In the genomic region with DNA sequence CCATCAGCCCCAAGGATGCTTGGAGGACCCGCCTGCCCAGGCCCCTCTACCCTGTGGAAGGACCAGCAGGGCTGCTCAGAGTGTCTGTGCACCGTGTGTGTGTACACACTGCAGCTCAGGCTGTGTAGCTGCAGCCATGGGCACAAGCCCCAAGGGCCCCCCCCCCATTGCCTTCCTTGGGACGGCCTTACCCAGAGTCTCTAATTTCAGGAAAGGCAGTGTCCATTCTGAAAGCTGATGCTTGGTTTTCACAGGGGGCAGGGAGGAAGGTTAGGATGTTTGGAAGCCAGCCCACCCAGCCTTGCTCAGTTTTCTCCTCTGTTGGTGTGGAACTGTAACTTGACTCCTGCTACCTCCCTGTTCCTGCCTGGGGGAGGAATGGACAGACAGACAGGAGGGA, we compare ENCODE assay signal across 14 mouse cellular contexts. TPM values are rescaled to one million over a fixed set of nuclear protein-coding genes. Genes with fewer than 3 reads are reported as not detected.
A peak's percentile ranks its signal among the peaks of the same experiment; 100 is the strongest.
DNase-seq lines count a peak whose midpoint lies in the region; ATAC-seq and TF ChIP-seq lines count a peak whose summit lies in the region.
"Had no signal": no experiment of that assay in that cellular context is flagged by ENCODE, and none has a peak within 500 bp of the region (broad histone marks: within the 10 kb centered on the region; RNA-seq: fewer than 3 reads in every experiment).

No protein-coding gene starts in this region.

- peak; percentile 77 for DNase-seq in kidney, postnatal 0 days (ENCODE audit: low spot score)
- no peak for DNase-seq in kidney, adult 8-10 months
- no peak for DNase-seq in thymus, adult 18-20 months
- no peak for DNase-seq in ovary, postnatal 14 days (ENCODE audit: low spot score)
- DNase-seq: adrenal gland, postnatal 36 days; cerebellum, adult 18-20 months; liver had no signal

- no peak overlapping the region; the same call in 1 of the 2 replicates for H3K9ac ChIP-seq in forebrain, embryonic 12.5 days
- H3K9ac ChIP-seq in forebrain, embryonic 15.5 days (replicated peaks), result no peak overlapping the region
- no peak overlapping the region for H3K9ac ChIP-seq in kidney, postnatal 0 days (ENCODE audit: low read depth, low read length)
- H3K9ac ChIP-seq in embryonic facial prominence, embryonic 12.5 days, result no peak overlapping the region
- H3K9ac ChIP-seq in midbrain, embryonic 15.5 days, result peak overlapping the region; percentile 10; the same call in 1 of the 2 replicates

- peaks cover 18% of the 10 kb centered on the region for H3K4me1 ChIP-seq in forebrain, embryonic 12.5 days
- H3K4me1 ChIP-seq in forebrain, embryonic 15.5 days, result peaks cover 13% of the 10 kb centered on the region
- H3K4me1 ChIP-seq in kidney, postnatal 0 days (replicated peaks; ENCODE audit: insufficient read depth, low read length), result no peaks in the 10 kb centered on the region
- peaks cover 15% of the 10 kb centered on the region for H3K4me1 ChIP-seq in embryonic facial prominence, embryonic 12.5 days
- H3K4me1 ChIP-seq in midbrain, embryonic 15.5 days, result peaks cover 19% of the 10 kb centered on the region

- no peak overlapping the region for H3K4me2 ChIP-seq in forebrain, embryonic 12.5 days
- H3K4me2 ChIP-seq in forebrain, embryonic 15.5 days (replicated peaks), result no peak overlapping the region
- H3K4me2 ChIP-seq in kidney, postnatal 0 days (ENCODE audit: low read length), result no peak overlapping the region
- no peak overlapping the region for H3K4me2 ChIP-seq in embryonic facial prominence, embryonic 12.5 days (replicated peaks)
- no peak overlapping the region for H3K4me2 ChIP-seq in midbrain, embryonic 15.5 days

- H3K27me3 ChIP-seq in forebrain, embryonic 12.5 days, result no peaks in the 10 kb centered on the region
- no peaks in the 10 kb centered on the region for H3K27me3 ChIP-seq in forebrain, embryonic 15.5 days
- no peaks in the 10 kb centered on the region for H3K27me3 ChIP-seq in kidney, postnatal 0 days (ENCODE audit: insufficient read depth, low read length)
- H3K27me3 ChIP-seq in embryonic facial prominence, embryonic 12.5 days, result no peaks in the 10 kb centered on the region
- no peaks in the 10 kb centered on the region for H3K27me3 ChIP-seq in midbrain, embryonic 15.5 days (replicated peaks)
- H3K27me3 ChIP-seq: CH12.LX had no signal

- 0 out of 2 replicates have a peak, but pooled peaks have one; percentile 10 for ATAC-seq in forebrain, embryonic 12.5 days (ENCODE audit: low FRiP score)
- ATAC-seq in forebrain, embryonic 15.5 days (replicated peaks), result no peak
- ATAC-seq in kidney, postnatal 0 days (replicated peaks; ENCODE audit: low FRiP score, low read depth), result peak; percentile 45
- 0 out of 2 replicates have a peak, but pooled peaks have one; percentile 47 for ATAC-seq in embryonic facial prominence, embryonic 12.5 days (ENCODE audit: insufficient number of reproducible peaks, insufficient read depth, low FRiP score, low TSS enrichment)
- ATAC-seq in midbrain, embryonic 15.5 days (replicated peaks), result no peak
- ATAC-seq: intestine, postnatal 0 days had no signal

- H3K9me3 ChIP-seq in forebrain, embryonic 12.5 days, result no peaks in the 10 kb centered on the region
- H3K9me3 ChIP-seq in forebrain, embryonic 15.5 days, result no peaks in the 10 kb centered on the region
- H3K9me3 ChIP-seq in kidney, postnatal 0 days (replicated peaks; ENCODE audit: low read length), result no peaks in the 10 kb centered on the region
- no peaks in the 10 kb centered on the region for H3K9me3 ChIP-seq in embryonic facial prominence, embryonic 12.5 days
- H3K9me3 ChIP-seq in midbrain, embryonic 15.5 days, result no peaks in the 10 kb centered on the region

- H3K4me3 ChIP-seq in forebrain, embryonic 12.5 days (replicated peaks), result no peak overlapping the region
- H3K4me3 ChIP-seq in forebrain, embryonic 15.5 days, result no peak overlapping the region
- no peak overlapping the region for H3K4me3 ChIP-seq in kidney, postnatal 0 days (replicated peaks; ENCODE audit: low read depth, low read length)
- H3K4me3 ChIP-seq in embryonic facial prominence, embryonic 12.5 days, result no peak overlapping the region
- H3K4me3 ChIP-seq in midbrain, embryonic 15.5 days, result no peak overlapping the region

- WGBS in forebrain, embryonic 12.5 days, result 80% methylated on average over 3 of the region's 3 CpGs
- 88% methylated on average over 3 of the region's 3 CpGs for WGBS in forebrain, embryonic 15.5 days
- 44% methylated on average over 3 of the region's 3 CpGs for WGBS in kidney, postnatal 0 days
- 44% methylated on average over 3 of the region's 3 CpGs for WGBS in embryonic facial prominence, embryonic 12.5 days
- WGBS in midbrain, embryonic 15.5 days, result 72% methylated on average over 3 of the region's 3 CpGs

- H3K36me3 ChIP-seq in forebrain, embryonic 12.5 days (replicated peaks), result peaks cover 26% of the 10 kb centered on the region
- H3K36me3 ChIP-seq in forebrain, embryonic 15.5 days, result peaks cover 5% of the 10 kb centered on the region; the same call in 1 of the 2 replicates
- peaks cover 11% of the 10 kb centered on the region for H3K36me3 ChIP-seq in kidney, postnatal 0 days (ENCODE audit: insufficient read depth, low read length)
- peaks cover 32% of the 10 kb centered on the region for H3K36me3 ChIP-seq in embryonic facial prominence, embryonic 12.5 days
- H3K36me3 ChIP-seq in midbrain, embryonic 15.5 days (replicated peaks), result no peaks in the 10 kb centered on the region

- TF ChIP-seq CTCF in kidney, postnatal 0 days (IDR thresholded peaks at IDR 0.05; ENCODE audit: low read depth), result no peak

- 0 out of 2 replicates have a peak overlapping the region, but pooled peaks have one; percentile 56 for H3K27ac ChIP-seq in forebrain, embryonic 12.5 days
- no peak overlapping the region for H3K27ac ChIP-seq in forebrain, embryonic 15.5 days (replicated peaks)
- no peak overlapping the region for H3K27ac ChIP-seq in kidney, postnatal 0 days
- H3K27ac ChIP-seq in embryonic facial prominence, embryonic 12.5 days, result peak overlapping the region; percentile 56
- H3K27ac ChIP-seq in midbrain, embryonic 15.5 days, result peak overlapping the region; percentile 84
- H3K27ac ChIP-seq: stomach, postnatal 0 days had no signal

RNA-seq across cellular contexts. Expression of gene Rbm19, which starts 30.6 kb away (rescaled TPM):
- 27.5 and 32.9 TPM in 2 replicates for polyA plus RNA-seq in forebrain, embryonic 12.5 days (2016; fragmentation: Nextera tagmentation; extraction: Ambion mirVana)
- polyA plus RNA-seq in forebrain, embryonic 15.5 days (2015; fragmentation: Nextera tagmentation; extraction: Ambion mirVana), result 15.2 and 19.3 TPM in 2 replicates
- polyA plus RNA-seq in kidney, postnatal 0 days (2015; fragmentation: Nextera tagmentation; extraction: Ambion mirVana), result 16.6 and 17.7 TPM in 2 replicates
- polyA plus RNA-seq in embryonic facial prominence, embryonic 12.5 days (2016; fragmentation: Nextera tagmentation; extraction: Ambion mirVana), result 27.7 and 32.5 TPM in 2 replicates
- polyA plus RNA-seq in midbrain, embryonic 15.5 days (2015; fragmentation: Nextera tagmentation; extraction: Ambion mirVana), result 18.8 and 22.2 TPM in 2 replicates

Comparison
In these comparisons a context has a peak if more than half of its experiments do, and no peak if none do; other contexts are left out.
1. ATAC-seq: peak in forebrain, embryonic 12.5 days (single experiment), kidney, postnatal 0 days (single experiment) and embryonic facial prominence, embryonic 12.5 days (single experiment); none in forebrain, embryonic 15.5 days (single experiment) and midbrain, embryonic 15.5 days (single experiment).
2. H3K27ac ChIP-seq: peak in forebrain, embryonic 12.5 days (single experiment), embryonic facial prominence, embryonic 12.5 days (single experiment) and midbrain, embryonic 15.5 days (single experiment); none in forebrain, embryonic 15.5 days (single experiment) and kidney, postnatal 0 days (single experiment).